Mouse (Mus musculus): Measurements from ENCODE around the gene Arsg.

GRCm38 (mm10) chr11:109564466-109565214 is 91.5 kb downstream of the Arsg start:
- TF ChIP-seq POLR2A (IDR thresholded peaks at IDR 0.05; ENCODE audit: borderline replicate concordance, extremely low read depth, insufficient read depth, insufficient read length, poor library complexity, severe bottlenecking) (no peak), CTCF (IDR thresholded peaks at IDR 0.05; ENCODE audit: borderline replicate concordance, extremely low read depth, insufficient read depth, insufficient read length) (no peak)
